Mouse (Mus musculus): ENCODE results near the gene Natd1. TPM values are rescaled to one million over a fixed set of nuclear protein-coding genes. Genes with fewer than 3 reads are reported as not detected.

Gene Natd1
- total RNA-seq (2021) = 10 to 100 TPM; 13.3 to 16.8 TPM
- long read RNA-seq, full-length matches to known transcripts = 3 of 5 reads
- long read RNA-seq, partial matches to known transcripts = 0 of 5 reads
- long read RNA-seq, other reads (novel, unspliced or antisense) = 2 of 5 reads

DNA sequence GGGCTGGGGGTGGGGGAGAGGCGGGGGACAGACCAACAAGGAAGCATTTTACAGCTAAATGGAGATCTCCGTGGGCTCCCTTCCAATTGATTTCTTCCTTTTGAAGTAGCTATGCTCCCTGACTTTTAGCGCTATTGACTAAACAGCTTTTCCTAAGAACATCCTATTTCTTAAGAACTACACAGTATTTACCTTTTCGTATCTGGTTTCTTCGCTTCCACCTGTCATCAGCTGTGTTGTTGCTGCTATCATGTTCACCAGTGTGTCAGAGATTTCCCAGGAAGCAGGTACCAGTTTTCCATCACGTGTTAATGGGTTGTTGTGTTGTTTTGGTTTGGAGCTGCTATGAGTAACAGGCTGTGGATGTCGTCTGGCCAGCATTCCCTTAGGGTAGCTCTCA, at the start of gene Natd1:
TSS of gene Natd1 (minus strand) at position 260 of the 400 bp plus-strand sequence.
- no peak for DNase-seq (ENCODE audit: low spot score in 2 of 2)

DNA sequence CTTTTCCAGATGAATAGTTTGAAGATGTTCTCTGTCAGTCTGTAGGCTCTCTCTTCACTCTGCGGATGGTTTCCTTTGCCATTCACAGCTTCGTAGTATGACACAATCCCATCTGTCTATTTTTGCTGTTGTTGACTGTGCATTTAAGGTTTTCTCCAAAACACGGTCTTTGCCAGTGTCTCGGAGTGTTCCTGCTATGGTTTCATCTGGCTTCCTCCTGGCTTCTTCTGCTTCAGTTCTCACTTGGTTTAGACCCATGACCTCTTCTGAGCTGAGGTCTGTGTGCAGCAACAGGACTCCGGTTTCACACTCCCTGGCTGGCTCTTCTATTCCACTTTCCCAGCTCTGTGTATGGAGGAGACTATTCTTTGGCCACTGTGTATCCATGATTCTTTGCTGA, 48.2 kb upstream of the Natd1 start:
- DNase-seq (ENCODE audit: low spot score in 2 of 2) = no peak

DNA sequence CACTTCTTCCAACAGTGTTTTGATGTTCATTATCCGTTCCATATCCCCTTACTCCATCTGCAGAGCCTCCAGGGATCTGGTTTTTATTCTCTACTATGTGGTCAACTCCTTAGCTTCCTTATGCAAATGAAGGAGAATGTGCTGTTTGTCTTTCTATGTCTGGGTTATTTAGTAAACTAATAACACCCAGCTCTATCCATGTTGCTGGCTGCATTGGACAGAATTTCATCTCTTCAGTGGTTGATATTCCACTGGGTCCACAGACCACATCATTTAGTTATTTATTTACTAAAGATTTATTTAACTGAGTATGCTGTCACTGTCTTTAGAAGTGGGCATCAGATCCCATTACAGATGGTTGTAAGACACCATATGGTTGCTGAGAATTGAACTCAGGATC, 46.6 kb upstream of the Natd1 start:
- DNase-seq (ENCODE audit: low spot score in 2 of 2) = no peak

DNA sequence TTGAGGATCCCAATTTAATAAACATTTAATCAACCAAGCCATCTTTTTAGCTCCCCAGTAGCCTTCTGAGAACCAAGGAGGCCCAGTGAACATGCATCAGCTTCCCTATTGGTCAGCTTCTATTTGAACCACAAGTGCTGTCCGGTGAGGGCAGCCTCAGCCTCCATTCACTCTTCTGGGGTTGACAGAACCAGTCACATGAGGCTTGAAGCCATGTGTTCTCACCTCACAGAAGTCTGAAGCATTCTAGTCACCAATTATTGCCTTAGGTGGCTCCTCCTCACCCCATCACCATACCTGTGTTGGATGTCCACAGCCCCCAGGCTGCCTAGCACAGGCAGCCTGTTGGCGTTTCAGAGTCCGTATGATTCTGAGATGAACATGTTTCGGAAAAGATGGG, 44.4 kb upstream of the Natd1 start:
- DNase-seq (ENCODE audit: low spot score in 2 of 2) = no peak

DNA sequence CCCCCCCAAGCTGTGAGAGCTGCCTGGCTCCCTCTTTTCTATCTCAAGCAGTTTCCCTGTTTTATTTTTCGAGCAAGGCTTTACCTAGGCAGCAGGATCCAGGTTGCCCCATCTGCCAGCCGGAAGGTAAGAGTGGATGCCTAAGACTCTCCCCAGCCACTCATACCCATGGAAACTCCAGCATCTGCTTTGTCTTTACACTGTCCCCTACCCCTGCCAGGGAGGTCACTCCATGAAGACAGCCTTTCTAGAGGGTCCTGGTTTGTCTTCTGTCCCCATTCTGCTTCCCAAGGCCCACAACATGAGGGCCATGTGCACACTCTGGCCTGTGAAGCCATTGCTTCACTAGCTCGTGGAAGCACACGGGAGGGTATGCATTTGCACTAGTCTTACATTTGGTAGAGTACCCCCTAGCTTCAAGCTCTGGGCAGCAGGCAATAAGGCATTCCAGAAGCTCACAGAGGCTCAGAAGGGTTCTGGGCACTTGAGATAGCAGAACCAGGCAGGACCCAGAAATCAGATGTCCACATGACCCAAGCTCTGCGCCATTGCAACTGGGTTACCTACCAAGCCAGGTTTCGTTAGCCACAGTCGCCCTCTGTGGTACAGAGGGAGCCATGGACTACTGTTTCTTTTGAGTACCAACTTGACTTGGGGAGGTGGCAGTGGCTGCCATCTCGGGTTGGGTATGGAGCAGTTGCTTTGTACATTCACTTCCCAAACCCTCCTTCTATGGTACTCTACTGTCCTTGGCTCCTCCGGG, 41.3 kb upstream of the Natd1 start:
- DNase-seq (ENCODE audit: low spot score in 2 of 2) = no peak

DNA sequence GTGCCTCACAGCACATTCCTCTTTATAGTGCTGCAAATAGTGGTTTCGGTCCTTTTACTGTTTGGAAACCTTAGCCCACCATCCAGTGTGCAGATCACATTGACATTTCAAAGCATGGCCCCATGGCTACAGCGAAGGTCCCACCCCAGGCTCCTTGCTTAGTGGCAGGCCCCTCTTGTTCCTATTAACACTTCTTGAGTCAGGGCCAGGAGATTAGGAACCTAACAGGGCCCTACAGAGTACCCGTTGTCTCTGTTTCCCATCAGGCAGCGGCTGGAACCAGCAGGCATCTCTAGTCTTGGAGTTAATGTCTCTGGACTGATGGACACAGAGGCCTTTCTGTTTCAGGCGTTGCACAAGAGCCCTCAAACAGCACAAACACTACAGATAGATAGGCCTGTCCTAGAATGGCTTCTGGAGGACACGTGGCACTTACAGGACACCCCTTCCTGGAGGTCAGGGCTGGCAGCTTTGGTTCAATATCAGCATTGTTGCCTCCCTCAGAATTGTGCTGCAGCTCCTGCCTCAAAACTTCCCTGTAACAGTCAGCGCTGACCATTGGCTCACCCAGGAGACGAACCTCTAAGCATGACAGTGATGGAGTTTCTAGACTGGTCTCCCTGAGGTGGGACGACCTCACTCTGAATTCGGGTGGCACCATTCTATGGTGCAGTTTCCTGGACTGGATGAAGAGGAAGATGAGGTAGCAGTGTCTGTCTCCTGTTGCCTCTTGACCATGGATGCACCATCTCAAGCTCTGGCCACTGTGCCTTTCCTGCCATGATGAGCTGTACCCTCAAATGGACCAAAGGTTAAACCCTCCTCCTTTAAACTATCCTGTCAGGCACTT, 39.9 kb upstream of the Natd1 start:
- no peak for DNase-seq (ENCODE audit: low spot score in 2 of 2)

DNA sequence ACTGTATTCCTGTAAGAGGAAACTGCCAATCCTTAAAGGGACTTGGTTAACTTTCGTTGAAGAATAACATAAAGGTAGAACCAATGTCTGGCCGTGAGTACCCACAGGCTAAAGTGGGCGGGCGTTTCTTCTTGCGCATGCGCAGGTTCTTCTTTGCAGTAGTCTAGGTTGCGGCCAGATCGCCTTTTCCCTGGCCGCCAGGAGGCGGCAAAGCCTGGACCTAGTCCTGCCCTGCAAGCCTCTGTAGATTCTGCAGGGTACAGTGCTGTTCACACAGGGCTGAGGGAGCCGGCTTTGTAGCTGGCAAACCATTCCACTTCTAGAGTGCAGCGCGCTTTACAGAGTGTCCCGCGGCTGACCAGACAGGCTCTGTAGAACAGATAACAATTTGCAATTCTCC, 39.3 kb upstream of the Natd1 start:
- peak; percentile 87 to 90 for DNase-seq (ENCODE audit: low spot score in 2 of 2)

DNA sequence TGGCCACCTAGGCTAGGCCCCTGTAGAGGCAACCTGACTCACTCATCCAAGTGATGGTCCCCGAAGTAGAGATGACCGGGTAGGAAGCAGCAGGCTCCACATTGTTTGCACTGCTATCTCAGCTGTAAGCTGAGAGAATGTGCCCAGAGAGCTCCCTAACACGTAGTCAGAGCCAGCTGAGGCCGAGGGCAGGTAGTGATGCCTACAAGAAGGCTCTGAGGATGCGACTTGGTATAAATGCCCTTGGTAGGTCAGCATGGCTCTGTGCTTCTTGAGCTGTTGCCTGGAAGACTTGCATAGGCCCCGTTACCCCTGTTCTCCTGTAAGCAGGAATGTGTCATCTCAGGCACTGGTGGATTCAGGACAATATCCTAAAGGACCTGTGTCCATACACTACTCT, 38.4 kb upstream of the Natd1 start:
- no peak for DNase-seq (ENCODE audit: low spot score in 2 of 2)

DNA sequence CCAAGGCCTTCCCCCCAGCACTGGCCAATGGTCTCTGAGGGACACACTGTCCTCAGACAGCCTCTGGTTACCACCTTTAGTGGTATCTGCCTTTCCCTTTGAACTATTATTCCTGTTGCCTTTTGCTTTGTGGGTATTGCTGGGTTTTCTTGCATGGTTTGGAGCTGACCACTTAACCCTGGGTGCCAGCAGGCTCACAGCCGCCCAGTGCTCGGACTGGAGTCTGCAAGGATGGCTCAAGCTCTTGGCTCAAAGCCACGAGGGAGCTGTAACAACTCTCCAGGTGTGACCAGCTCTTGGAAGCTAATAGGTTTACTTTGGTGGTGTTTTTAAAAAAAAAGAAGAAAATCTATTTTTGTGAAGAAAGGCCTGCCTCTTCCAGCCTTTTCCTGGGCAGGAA, 37.8 kb upstream of the Natd1 start:
- DNase-seq (ENCODE audit: low spot score in 2 of 2) = no peak

DNA sequence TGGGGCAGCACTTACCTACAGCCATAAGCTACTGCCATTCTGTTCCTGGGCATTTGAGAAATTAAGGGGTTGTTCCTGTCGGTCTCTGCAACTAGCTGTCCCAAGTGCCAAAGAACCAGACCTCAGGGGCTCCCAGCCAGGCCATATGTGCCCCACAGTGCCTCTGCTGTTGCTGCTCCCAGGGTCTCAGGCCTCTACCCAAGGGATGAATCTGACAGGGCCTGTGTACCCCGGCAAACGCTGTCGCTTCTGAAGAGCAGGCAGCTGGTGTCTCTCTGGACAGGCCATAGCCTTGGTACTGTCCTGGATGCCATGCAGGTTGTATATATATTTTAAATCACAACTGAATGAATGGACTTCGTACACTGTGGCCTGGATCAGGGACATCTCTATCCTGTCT, 37.3 kb upstream of the Natd1 start:
- DNase-seq (ENCODE audit: low spot score in 2 of 2) = no peak

DNA sequence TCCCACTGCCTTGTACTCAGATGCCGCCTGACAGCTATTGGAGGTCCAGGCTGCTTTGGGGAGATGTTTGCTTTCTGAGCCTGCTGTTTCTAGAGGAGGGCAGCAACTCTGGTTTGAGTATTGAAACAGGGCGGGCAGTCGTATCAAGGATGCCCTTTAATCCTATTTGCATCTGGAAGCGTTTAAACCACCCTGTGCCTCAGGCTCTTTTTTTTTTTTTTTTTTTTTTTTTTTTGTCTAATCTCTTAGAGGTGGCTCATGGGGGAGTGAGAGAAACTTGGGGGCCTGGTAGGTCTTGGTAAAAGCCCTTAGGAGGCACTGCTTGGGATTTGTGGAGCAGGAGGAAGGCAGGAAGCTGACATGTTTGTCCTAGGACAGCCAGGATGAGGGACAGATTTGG, 30.5 kb upstream of the Natd1 start:
- no peak for DNase-seq (ENCODE audit: low spot score in 2 of 2)

DNA sequence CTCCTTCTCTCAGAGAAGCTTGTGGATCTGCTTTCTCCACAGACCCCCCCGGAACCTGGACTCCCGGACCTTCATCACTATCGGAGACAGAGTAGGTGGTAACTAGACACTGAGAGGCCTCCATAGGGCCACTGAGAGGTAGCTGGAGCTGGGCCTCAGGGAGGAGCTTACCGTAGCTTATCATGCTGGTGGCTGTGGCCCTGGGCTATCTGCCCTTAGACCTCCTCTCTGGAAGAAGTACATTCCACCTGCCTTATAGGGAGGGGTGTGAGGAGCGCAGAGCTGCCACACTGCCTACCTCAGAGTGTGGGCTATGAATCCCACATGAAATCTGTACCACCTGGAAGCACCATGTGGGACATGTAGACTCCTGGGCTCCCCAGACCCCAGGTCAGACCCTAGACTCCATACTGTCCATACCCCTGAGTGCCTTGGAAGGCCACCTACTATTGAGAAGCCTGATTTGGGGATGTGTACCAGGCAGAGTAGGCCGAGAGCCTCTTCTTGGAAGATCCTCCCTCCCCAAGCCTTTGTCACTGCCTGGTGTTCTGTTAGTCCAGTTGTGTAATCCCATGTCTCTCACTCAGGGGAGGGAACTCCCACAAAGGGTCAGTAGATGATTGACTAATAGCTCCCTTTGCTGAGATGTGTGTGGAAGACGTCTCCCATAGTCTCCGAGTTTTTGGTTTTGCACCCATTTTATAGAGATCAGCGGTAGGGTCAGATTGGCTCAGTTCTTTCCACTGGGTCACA, 27.9 kb upstream of the Natd1 start:
- no peak for DNase-seq (ENCODE audit: low spot score in 2 of 2)

DNA sequence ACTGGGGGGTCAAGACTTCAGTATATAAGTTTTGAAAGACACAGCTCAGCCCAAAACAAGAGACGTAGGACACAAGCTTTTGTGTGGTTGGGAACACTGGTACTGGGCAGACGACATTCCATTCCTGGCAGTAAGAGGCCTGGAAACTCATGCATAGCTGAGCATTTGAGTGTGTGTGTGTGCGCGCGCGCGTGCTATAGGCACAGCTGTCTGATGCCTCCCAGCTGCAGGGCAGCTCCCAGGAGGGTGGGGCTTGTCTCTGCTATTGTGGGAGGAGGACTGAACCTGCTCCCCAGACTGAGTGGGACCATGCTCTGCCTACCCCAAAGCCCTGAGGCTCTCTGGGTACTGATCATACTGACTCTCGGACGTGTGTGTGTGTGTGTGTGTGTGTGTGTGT, 26.8 kb upstream of the Natd1 start:
- no peak for DNase-seq (ENCODE audit: low spot score in 2 of 2)

DNA sequence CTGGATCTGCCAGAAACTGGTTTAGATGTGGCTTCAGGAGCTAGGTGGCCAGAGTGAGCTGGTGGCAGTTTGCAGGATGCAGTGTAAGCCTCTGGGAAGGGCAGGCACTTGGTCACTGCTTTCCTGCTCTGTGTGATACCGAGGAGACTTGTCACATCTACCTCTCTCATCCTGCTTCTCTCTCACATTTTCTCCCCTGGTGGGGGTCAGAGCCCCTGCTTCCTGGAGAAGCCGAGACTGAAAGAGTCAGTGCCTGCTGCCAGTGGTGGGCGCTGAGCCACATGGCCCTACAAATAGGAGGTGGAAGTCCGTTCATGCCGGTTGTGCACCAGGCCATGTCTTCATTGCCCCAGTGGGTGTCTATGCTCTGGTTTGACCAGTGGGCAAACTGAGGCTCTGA, 26.0 kb upstream of the Natd1 start:
- DNase-seq (ENCODE audit: low spot score in 2 of 2) = no peak

DNA sequence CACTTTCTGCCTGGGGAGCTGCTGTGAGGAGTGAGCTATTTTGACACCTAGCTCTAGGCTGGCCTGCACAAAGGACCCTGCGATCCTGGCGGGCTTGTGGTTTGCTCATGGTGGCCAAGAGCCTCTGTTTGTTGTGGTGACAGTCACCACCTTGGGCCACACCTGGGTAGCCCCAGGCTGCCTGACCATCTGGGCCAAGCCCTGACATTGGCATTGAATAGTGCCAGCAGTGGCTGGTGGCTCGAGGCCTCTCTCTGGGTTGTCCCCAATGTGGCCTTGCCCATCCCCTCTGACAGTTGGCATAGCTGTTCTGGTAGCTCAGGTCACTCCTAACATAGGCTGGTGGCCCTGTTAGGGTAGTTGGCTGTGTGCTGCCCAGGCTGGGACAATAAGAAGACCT, 24.9 kb upstream of the Natd1 start:
- no peak for DNase-seq (ENCODE audit: low spot score in 2 of 2)

DNA sequence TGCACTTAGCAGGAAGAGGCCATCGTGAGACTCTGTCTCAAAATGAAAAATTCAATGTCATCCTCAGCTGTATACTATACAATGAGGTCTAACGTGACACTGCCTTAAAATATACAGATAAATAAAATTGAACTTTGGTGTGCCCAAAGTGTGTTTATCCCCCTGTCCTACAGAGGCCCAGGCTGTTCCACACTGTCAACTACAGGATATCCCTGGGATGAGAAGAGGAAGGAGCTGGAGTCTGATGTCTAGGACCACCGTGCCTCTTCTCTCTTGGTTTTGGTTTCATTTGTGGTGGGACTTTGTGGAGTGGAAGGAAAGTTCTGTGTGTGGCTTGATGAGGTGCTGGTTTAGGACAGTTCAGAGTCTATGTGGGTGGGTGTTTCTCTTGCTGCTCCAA, 23.1 kb upstream of the Natd1 start:
- no peak for DNase-seq (ENCODE audit: low spot score in 2 of 2)

DNA sequence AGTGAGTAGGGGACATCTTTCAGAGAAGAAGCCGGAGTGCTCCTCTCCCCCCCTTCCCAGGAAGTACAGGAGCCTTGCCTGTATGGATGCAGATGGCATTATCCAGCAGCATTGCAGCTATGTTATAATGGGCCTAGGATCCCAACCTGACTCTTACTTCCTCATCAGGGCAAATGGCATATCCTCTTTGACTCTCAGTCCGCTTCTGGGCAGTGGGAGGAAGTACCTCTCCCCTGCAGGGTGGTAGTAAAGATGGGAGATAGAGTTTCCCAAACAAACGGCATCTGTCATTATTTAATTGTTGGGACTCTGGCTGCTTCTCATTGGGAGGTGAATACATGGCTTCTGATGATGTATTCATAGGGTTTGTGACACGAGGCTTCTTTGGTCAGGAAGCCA, 21.4 kb upstream of the Natd1 start:
- DNase-seq (ENCODE audit: low spot score in 2 of 2) = no peak

DNA sequence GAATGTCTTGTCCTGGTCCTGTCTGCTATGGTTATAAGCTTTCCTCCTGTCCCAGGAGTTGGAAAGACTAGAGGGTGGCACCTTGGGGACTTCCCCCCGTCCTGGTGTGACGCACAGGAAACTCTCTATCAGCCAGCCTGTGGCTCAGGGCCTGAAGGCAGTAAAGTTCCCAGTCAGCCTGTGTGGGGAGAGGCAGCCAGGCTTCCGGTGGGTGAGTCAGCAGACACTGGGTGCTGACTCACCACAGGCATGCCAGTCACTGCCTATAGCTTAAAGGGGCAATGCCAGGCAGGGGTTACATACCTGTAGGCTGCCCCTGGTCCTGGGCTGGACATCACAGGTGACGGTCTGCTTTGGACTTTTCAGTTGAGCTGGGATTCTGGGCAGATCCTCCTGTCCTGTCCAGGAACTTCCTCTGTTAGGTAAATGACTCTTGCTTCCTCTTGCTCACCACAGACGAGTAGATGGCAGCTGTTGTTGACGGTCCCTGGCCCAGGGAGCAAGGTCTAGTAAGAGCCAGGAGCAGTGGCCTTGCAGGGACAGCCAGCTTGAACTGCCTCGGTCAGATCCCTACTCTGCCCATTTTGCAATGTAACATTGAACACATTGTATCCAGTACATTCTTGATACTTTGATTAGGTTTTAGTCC, 20.9 kb upstream of the Natd1 start:
- DNase-seq (ENCODE audit: low spot score in 2 of 2) = no peak

DNA sequence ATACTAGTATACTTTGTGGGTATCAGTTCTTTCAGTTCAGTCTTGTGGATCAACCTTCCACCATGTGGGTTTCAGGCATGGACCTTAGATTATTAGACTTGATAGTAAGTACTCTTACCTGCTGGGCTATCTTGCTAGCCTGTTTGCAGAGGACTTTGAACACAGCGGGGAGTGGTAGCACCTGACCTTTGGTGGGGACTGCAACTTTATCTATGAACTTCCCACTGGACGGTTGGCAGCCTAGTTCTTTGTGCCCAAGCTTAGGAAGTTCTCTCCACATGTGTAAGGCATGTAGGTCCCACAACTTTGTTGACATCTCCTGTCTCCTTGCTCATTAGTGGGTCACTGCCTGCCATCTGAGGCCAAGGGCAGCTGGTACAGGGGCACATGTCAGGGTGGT, 20.2 kb upstream of the Natd1 start:
- DNase-seq (ENCODE audit: low spot score in 2 of 2) = no peak

DNA sequence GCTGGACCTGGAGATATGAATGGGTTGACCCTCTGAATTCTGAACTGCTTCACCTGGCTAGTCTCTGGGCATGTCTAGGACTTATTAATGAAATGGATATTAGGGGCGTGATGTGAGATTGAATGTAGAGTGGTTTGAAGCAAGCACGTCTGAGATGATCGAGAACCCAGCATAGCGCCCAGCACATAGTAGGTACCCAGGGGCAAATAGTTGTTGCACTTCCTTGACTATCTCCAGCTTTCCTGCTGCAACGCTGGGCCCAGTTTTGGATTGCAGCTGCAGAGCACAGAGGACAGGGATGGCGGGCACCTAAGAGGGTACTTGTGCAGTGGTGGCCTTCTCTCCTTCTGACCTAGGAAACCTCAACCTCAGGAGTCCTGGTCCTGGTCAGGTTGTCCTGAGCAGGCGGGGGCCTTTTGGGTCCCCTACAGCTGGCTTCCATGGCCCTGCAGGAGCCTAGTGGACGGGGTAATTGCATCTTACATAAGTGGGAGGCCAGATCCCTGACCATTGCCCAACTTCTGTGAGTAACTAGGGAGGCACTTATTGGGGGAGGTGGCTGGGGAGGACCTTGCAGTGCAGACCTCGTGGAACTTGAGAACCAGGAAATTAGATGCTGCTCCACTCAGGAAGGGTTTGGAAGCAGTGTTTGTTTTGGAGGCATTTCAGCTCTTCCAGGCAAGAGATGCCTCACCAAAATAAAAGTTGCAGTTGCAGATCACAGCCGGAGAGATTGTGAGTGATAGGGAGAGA, 18.8 kb upstream of the Natd1 start:
- DNase-seq (ENCODE audit: low spot score in 2 of 2) = no peak

Measured in layer of hippocampus, postnatal 10 days (tissue).